Mouse (Mus musculus): ENCODE results near the gene Gps1. TPM values are rescaled to one million over a fixed set of nuclear protein-coding genes. Genes with fewer than 3 reads are reported as not detected.
"Not testable (repeated sequence)": the region's sequence is repeated elsewhere in the genome, so short reads cannot be mapped to it uniquely, and the experiment has no call there.

Gene Gps1
- polyA plus RNA-seq, 1 experiment from 2014 or later = 239 TPM

DNA sequence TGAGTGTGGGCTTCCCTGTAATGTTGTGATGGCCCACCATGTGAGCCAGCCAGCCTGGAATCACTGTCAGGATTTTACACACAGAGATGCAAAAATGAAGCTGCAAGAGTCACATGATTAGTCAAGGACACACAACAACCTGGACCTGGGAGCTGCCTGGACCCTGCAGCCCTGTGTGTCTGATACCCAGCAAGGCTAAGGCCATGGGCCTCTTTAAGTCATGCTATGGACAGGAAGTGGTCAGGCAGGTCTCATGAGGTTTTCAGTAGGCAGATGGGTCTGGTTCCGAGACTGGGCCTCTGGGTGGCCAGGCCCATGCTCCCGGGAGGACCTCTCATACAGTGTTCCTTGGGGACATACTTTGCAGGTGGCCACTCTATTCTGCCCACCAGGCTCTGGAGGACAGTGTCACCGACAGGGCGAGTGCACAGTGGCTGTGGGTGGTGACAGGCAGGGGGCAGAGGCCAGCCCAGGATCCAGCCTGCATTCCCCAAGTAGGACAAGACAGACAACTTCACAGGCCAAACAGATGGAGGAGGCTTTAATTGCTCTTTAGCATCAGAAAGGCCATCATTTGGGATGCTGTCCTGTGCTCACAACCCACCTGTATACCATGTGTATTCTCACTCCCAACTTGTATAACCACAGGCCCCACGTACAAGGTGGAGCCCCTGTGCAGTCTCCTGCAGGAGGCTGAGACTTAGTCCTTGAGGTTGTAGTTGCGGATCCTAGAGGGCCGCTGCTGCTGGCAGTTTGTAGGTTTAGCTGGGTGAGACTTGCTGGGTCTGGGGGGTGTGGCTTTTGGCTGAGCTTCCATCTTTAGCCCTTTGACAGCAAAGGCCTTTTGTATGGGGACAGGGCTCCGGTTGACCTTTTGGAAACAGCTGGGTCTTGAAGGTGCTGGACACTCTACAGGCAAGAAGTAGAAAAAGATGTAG is 42.2 kb downstream of the Gps1 start:
- Histone ChIP-seq H3K4me2 (replicated peaks; ENCODE audit: low read depth, low read length) (no peak overlapping the region), H3K4me1 (ENCODE audit: insufficient read depth, low read length) (peaks cover 28% of the 10 kb centered on the region), H3K27ac (ENCODE audit: low read length) (peak overlapping the region; percentile 98), H3K36me3 (ENCODE audit: insufficient read depth, low read length) (peaks cover 10% of the 10 kb centered on the region; the same call in 1 of the 2 replicates), H3K9ac (replicated peaks; ENCODE audit: low read length) (0 out of 2 replicates have a peak overlapping the region, but pooled peaks have one; percentile 17), H3K4me3 (ENCODE audit: low read length) (no peak overlapping the region), H3K27me3 (ENCODE audit: insufficient read depth, low read length) (no peaks in the 10 kb centered on the region), H3K9me3 (ENCODE audit: low read length) (no peaks in the 10 kb centered on the region)
- no peak for ATAC-seq (ENCODE audit: low FRiP score, low TSS enrichment)
- WGBS = 86% methylated on average over 8 of the region's 8 CpGs

DNA sequence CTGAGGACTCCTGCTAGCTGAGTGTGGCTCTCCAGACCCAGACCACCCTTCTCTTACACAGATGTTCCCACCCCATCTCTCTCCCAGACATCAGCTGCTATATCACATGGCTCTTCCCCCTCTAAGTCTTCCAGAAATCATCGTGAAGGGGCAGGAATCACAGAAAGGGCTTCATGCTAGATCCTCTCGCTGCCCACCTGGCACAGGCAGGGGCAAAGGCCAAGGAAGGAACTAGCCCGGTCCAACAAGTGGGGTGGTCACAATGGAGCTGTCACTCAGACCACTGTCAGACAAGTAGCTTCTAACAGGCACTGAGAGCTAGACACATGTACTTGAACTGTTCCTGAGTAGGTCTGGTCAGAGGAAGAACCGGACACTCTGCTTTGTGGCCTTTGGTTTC is 44.3 kb downstream of the Gps1 start:
- Histone ChIP-seq H3K9ac (replicated peaks; ENCODE audit: low read length) (no peak overlapping the region), H3K9me3 (ENCODE audit: low read length) (no peaks in the 10 kb centered on the region), H3K27me3 (ENCODE audit: insufficient read depth, low read length) (no peaks in the 10 kb centered on the region), H3K4me3 (ENCODE audit: low read length) (no peak overlapping the region), H3K36me3 (ENCODE audit: insufficient read depth, low read length) (0 out of 2 replicates have a peak, but pooled peaks cover 4% of the 10 kb centered on the region), H3K4me1 (ENCODE audit: insufficient read depth, low read length) (peaks cover 10% of the 10 kb centered on the region), H3K27ac (ENCODE audit: low read length) (no peak overlapping the region), H3K4me2 (replicated peaks; ENCODE audit: low read depth, low read length) (no peak overlapping the region)
- no peak for ATAC-seq (ENCODE audit: low FRiP score, low TSS enrichment)
- WGBS = 85% methylated on average over 4 of the region's 4 CpGs

DNA sequence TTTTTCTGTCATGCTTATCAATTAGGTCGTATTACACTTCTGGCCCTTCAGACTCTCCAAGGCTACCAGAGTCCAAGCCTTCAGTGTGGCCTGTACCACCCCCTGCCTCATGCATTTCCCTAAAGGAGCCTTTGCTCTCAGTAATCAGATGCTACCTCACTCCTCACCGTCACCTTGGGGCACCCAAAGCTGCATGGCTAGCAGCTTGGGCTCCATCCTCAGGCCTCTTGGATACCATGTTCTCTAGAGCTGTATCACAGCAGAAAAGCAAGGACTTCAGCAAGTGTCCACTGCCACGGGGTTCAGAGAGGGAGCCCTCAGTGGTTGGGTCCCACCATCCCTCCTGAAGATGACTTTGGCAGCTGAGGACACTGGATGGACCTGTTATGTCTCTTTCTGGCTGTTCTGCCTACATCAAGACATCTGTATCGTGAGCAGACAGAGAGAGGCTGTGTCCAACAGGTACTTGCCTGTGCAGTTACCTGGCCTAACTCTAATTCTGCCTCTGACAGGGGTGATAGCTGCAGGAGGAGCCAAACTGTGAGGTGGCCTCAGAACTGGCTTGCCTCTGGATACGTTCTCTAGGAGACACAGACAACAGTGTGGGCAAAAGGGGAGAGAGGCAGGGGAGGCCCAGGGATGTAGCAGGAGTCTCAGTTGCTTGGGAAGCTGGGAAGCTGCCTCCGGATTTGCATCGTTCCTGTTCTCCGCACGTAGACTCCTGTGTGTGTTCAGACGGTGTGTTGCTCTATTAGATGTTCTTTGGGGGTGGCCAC is 45.9 kb downstream of the Gps1 start:
- Histone ChIP-seq H3K4me3 (ENCODE audit: low read length) (no peak overlapping the region), H3K27ac (ENCODE audit: low read length) (no peak overlapping the region), H3K4me1 (ENCODE audit: insufficient read depth, low read length) (peaks cover 9% of the 10 kb centered on the region), H3K9ac (replicated peaks; ENCODE audit: low read length) (no peak overlapping the region), H3K36me3 (ENCODE audit: insufficient read depth, low read length) (0 out of 2 replicates have a peak, but pooled peaks cover 4% of the 10 kb centered on the region), H3K27me3 (ENCODE audit: insufficient read depth, low read length) (no peaks in the 10 kb centered on the region), H3K9me3 (ENCODE audit: low read length) (no peaks in the 10 kb centered on the region), H3K4me2 (replicated peaks; ENCODE audit: low read depth, low read length) (no peak overlapping the region)
- ATAC-seq (ENCODE audit: low FRiP score, low TSS enrichment) = no peak
- 81% methylated on average over 10 of the region's 10 CpGs for WGBS

GRCm38 (mm10) chr11:120830686-120831085 is 46.6 kb downstream of the Gps1 start:
- Histone ChIP-seq H3K4me1 (ENCODE audit: insufficient read depth, low read length) (peaks cover 1% of the 10 kb centered on the region), H3K9ac (replicated peaks; ENCODE audit: low read length) (no peak overlapping the region), H3K9me3 (ENCODE audit: low read length) (no peaks in the 10 kb centered on the region), H3K36me3 (ENCODE audit: insufficient read depth, low read length) (0 out of 2 replicates have a peak, but pooled peaks cover 4% of the 10 kb centered on the region), H3K27me3 (ENCODE audit: insufficient read depth, low read length) (no peaks in the 10 kb centered on the region), H3K4me2 (replicated peaks; ENCODE audit: low read depth, low read length) (no peak overlapping the region), H3K4me3 (ENCODE audit: low read length) (no peak overlapping the region), H3K27ac (ENCODE audit: low read length) (no peak overlapping the region)
- 76% methylated on average over 12 of the region's 12 CpGs for WGBS
- ATAC-seq (ENCODE audit: low FRiP score, low TSS enrichment) = no peak

DNA sequence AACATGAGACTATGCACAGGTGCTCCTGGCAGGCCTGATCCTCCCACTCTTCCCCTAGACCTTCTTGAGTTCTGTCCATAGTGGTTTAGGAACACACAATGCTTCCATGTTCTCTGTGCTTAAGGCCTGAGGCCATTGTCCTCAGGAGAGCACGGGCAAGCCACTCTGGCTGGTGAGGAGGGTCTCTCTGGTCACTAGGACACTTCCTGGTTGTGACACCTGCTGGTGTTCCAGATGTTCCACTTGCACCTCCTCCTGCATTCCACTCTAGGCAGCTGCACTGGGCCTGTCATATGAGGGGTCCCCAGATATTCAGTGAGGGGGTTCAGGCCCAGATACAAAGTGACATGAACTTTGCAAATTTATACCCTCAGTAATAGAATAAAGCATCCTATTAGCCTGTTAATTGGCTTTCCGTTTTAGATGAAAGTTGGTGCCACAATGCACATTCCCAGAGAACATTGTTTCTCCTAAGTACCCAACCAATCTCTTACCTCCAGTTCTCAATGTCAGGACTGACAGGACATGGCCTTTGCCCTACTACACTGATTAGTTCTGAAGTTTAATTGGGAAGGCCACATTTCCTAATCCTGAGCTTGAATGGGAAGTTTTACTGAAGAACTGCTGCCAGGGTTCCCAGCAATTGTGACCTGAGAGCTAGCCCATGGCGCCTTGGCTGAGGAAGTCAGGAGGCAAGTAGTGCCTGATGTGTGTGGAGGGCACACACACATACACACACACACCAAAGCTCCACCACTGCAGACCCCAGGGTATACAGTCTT is 47.8 kb downstream of the Gps1 start:
- Histone ChIP-seq H3K27me3 (ENCODE audit: insufficient read depth, low read length) (no peaks in the 10 kb centered on the region), H3K27ac (ENCODE audit: low read length) (no peak overlapping the region), H3K9me3 (ENCODE audit: low read length) (no peaks in the 10 kb centered on the region), H3K4me2 (replicated peaks; ENCODE audit: low read depth, low read length) (no peak overlapping the region), H3K4me1 (ENCODE audit: insufficient read depth, low read length) (no peaks in the 10 kb centered on the region), H3K9ac (replicated peaks; ENCODE audit: low read length) (no peak overlapping the region), H3K4me3 (ENCODE audit: low read length) (no peak overlapping the region), H3K36me3 (ENCODE audit: insufficient read depth, low read length) (no peaks in the 10 kb centered on the region)
- WGBS = 72% methylated on average over 3 of the region's 3 CpGs
- ATAC-seq (ENCODE audit: low FRiP score, low TSS enrichment) = no peak

DNA sequence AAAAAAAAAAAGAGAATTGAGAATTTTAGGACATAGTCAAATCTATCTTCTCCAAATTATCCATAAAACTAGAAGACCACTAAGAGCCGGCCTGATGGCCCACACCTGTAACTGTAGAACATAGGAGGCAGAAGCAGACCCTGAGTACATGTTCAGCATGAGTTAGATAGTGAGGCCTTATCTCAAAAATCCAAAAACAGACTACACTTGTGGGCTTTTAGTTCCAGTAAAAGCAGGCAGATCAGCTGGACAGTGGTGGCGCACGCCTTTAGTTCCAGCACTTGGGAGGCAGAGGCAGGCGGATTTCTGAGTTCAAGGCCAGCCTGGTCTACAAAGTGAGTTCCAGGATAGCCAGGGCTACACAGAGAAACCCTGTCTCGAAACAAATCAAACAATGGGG is 48.9 kb downstream of the Gps1 start:
- not testable (repeated sequence) for H3K27me3 ChIP-seq (ENCODE audit: insufficient read depth, low read length); ATAC-seq (ENCODE audit: low FRiP score, low TSS enrichment); H3K9ac ChIP-seq (replicated peaks; ENCODE audit: low read length); H3K36me3 ChIP-seq (ENCODE audit: insufficient read depth, low read length); H3K4me2 ChIP-seq (replicated peaks; ENCODE audit: low read depth, low read length); H3K4me3 ChIP-seq (ENCODE audit: low read length); H3K4me1 ChIP-seq (ENCODE audit: insufficient read depth, low read length); H3K9me3 ChIP-seq (ENCODE audit: low read length); H3K27ac ChIP-seq (ENCODE audit: low read length)
- WGBS = 94% methylated on average over 5 of the region's 5 CpGs

GRCm38 (mm10) chr11:120833555-120834280 is 49.6 kb downstream of the Gps1 start:
- no peak overlapping the region for H3K27ac ChIP-seq (ENCODE audit: low read length)

More at GRCm38 (mm10) chr11:120833555-120834280, 49.6 kb downstream of the Gps1 start:
- Histone ChIP-seq H3K4me1 (ENCODE audit: insufficient read depth, low read length) (no peaks in the 10 kb centered on the region), H3K4me2 (replicated peaks; ENCODE audit: low read depth, low read length) (no peak overlapping the region), H3K9me3 (ENCODE audit: low read length) (no peaks in the 10 kb centered on the region), H3K27me3 (ENCODE audit: insufficient read depth, low read length) (no peaks in the 10 kb centered on the region), H3K9ac (replicated peaks; ENCODE audit: low read length) (no peak overlapping the region), H3K4me3 (ENCODE audit: low read length) (no peak overlapping the region), H3K36me3 (ENCODE audit: insufficient read depth, low read length) (no peaks in the 10 kb centered on the region)
- ATAC-seq (ENCODE audit: low FRiP score, low TSS enrichment) = no peak
- WGBS = 71% methylated on average over 8 of the region's 8 CpGs

Data from kidney, embryonic 16.5 days (tissue).